Mouse (Mus musculus) inflammation-experienced regulatory T-cells, adult 6 months (primary cell): Measurements from ENCODE around the gene Hps3. TPM values are rescaled to one million over a fixed set of nuclear protein-coding genes. Genes with fewer than 3 reads are reported as not detected.
"Not testable (repeated sequence)": the region's sequence is repeated elsewhere in the genome, so short reads cannot be mapped to it uniquely, and the experiment has no call there.

Experiments used
- ATAC-seq: one replicate; pipeline ENCODE4 v1.8.0; 2017
- polyA plus RNA-seq, 3 experiments: library from polyadenylated mRNA; unstranded; fragments of 100-300 nt; shearing (Covaris generic); gene quantifications; one replicate each; pipeline ENCODE4 v1.2.1; 2017

The Hps3 gene
- polyA plus RNA-seq, 3 experiments from 2014 or later = 20.5 to 37.9 (median 25.7) TPM

- no peak for ATAC-seq
Measured at GRCm38 (mm10) chr3:20005611-20006010, 29.5 kb downstream of the Hps3 start.

- no peak for ATAC-seq
Measured at GRCm38 (mm10) chr3:20004422-20004821, 30.7 kb downstream of the Hps3 start.

GRCm38 (mm10) chr3:20002786-20003185 is 32.3 kb downstream of the Hps3 start:
- no peak for ATAC-seq

- ATAC-seq = no peak
Measured at GRCm38 (mm10) chr3:20000806-20001205, 34.3 kb downstream of the Hps3 start.

- ATAC-seq = no peak
Measured at GRCm38 (mm10) chr3:19999551-19999950, 35.6 kb downstream of the Hps3 start.

- no peak for ATAC-seq
Measured at GRCm38 (mm10) chr3:19992388-19992787, 42.7 kb downstream of the Hps3 start.

GRCm38 (mm10) chr3:19990031-19990430 is 45.1 kb downstream of the Hps3 start:
- no peak for ATAC-seq

- ATAC-seq = peak; percentile 86
Measured at GRCm38 (mm10) chr3:19986123-19986522, 49.0 kb downstream of the Hps3 start.

GRCm38 (mm10) chr3:19982846-19983245 is 52.3 kb downstream of the Hps3 start:
- ATAC-seq = no peak

GRCm38 (mm10) chr3:19981156-19981555 is 54.0 kb downstream of the Hps3 start:
- no peak for ATAC-seq

GRCm38 (mm10) chr3:19978474-19978873 is 56.6 kb downstream of the Hps3 start:
- no peak for ATAC-seq

- no peak for ATAC-seq
Measured at GRCm38 (mm10) chr3:19966072-19966471, 69.0 kb downstream of the Hps3 start.

GRCm38 (mm10) chr3:19965239-19965638 is 69.9 kb downstream of the Hps3 start:
- ATAC-seq = no peak

- no peak for ATAC-seq
Measured at GRCm38 (mm10) chr3:19964625-19965188, 70.4 kb downstream of the Hps3 start.

GRCm38 (mm10) chr3:19962769-19963513 is 72.2 kb downstream of the Hps3 start:
- ATAC-seq = no peak

- no peak for ATAC-seq
Measured at GRCm38 (mm10) chr3:19961341-19961740, 73.8 kb downstream of the Hps3 start.

- no peak for ATAC-seq
Measured at GRCm38 (mm10) chr3:19960570-19961114, 74.5 kb downstream of the Hps3 start.

- no peak for ATAC-seq
Measured at GRCm38 (mm10) chr3:19958983-19959382, 76.1 kb downstream of the Hps3 start.

GRCm38 (mm10) chr3:19958031-19958430 is 77.1 kb downstream of the Hps3 start:
- no peak for ATAC-seq

GRCm38 (mm10) chr3:19956885-19957284 is 78.2 kb downstream of the Hps3 start, which contains the start of gene Cp:
Cp (plus strand) TSS chr3:19957054.
- no peak for ATAC-seq

GRCm38 (mm10) chr3:19953865-19954264 is 81.2 kb downstream of the Hps3 start:
- no peak for ATAC-seq

GRCm38 (mm10) chr3:19953425-19953824 is 81.7 kb downstream of the Hps3 start:
- no peak for ATAC-seq

- not testable (repeated sequence) for ATAC-seq
Measured at GRCm38 (mm10) chr3:19949401-19949800, 85.7 kb downstream of the Hps3 start.

- no peak for ATAC-seq
Measured at GRCm38 (mm10) chr3:19948552-19948951, 86.6 kb downstream of the Hps3 start.
